Mouse (Mus musculus): Measurements from ENCODE around the gene Nsf. TPM values are rescaled to one million over a fixed set of nuclear protein-coding genes. Genes with fewer than 3 reads are reported as not detected.

The Nsf gene
- polyA plus RNA-seq, 1 experiment from 2014 or later: 45.8 TPM

GRCm38 (mm10) chr11:103864486-103864885 is 89.4 kb downstream of the Nsf start:
- Histone ChIP-seq H3K36me3 (ENCODE audit: control insufficient read depth, insufficient read depth, low read length) (no peaks in the 10 kb centered on the region), H3K4me2 (ENCODE audit: low read depth, low read length) (no peak overlapping the region), H3K9ac (ENCODE audit: low read depth, low read length) (no peak overlapping the region), H3K27me3 (replicated peaks; ENCODE audit: control insufficient read depth, insufficient read depth, low read length) (no peaks in the 10 kb centered on the region), H3K4me3 (ENCODE audit: low read length) (no peak overlapping the region), H3K4me1 (ENCODE audit: control insufficient read depth, insufficient read depth, low read length) (no peaks in the 10 kb centered on the region), H3K27ac (ENCODE audit: low read length) (no peak overlapping the region), H3K9me3 (ENCODE audit: control insufficient read depth, low read length) (no peaks in the 10 kb centered on the region)
- ATAC-seq: no peak
- WGBS: 89% methylated on average over 4 of the region's 4 CpGs

- Histone ChIP-seq H3K4me3 (ENCODE audit: low read length) (no peak overlapping the region), H3K27me3 (replicated peaks; ENCODE audit: control insufficient read depth, insufficient read depth, low read length) (no peaks in the 10 kb centered on the region), H3K27ac (ENCODE audit: low read length) (no peak overlapping the region), H3K9me3 (ENCODE audit: control insufficient read depth, low read length) (no peaks in the 10 kb centered on the region), H3K4me1 (ENCODE audit: control insufficient read depth, insufficient read depth, low read length) (no peaks in the 10 kb centered on the region), H3K36me3 (ENCODE audit: control insufficient read depth, insufficient read depth, low read length) (no peaks in the 10 kb centered on the region), H3K4me2 (ENCODE audit: low read depth, low read length) (no peak overlapping the region), H3K9ac (ENCODE audit: low read depth, low read length) (no peak overlapping the region)
- WGBS: 66% methylated on average over 8 of the region's 8 CpGs
- no peak for ATAC-seq
Observed at GRCm38 (mm10) chr11:103862951-103863350, 90.9 kb downstream of the Nsf start.

DNA sequence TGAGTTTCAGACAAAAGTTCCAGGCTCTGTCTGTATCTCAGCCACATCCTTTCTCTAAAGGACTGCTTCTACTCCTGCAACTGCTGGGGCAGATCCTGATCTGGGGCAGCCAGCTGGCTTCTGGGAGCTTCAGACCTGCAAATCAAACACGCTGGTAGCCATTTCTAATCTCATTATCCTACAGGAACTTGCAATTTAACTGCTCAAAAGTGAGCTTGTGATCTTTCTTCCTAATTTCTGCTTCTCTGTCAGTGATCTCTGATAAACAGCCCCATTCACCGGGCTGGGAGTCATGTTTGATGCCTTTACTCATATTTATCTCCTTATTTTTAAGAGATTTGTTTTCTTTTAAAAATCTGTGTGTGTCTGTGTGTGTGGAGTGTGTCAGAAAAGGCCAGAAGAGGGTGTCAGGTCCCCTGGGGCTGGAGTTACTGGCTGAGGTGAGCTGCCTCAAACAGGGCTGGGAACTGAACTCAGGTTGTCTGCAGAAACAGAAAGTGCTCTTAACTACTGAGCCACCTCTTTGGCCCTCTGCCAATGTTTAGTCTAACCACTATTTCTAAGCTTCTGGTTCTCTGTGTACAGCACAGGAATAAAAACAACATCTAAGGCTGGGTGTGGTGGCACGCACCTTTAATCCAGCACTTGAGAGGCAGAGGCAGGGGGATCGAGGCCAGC is 93.8 kb downstream of the Nsf start:
- 77% methylated on average over 4 of the region's 4 CpGs for WGBS
- ATAC-seq: no peak
- H3K27me3 ChIP-seq (replicated peaks; ENCODE audit: control insufficient read depth, insufficient read depth, low read length): no peaks in the 10 kb centered on the region
- H3K4me3 ChIP-seq (ENCODE audit: low read length): no peak overlapping the region
- no peaks in the 10 kb centered on the region for H3K9me3 ChIP-seq (ENCODE audit: control insufficient read depth, low read length)
- no peak overlapping the region for H3K27ac ChIP-seq (ENCODE audit: low read length)
- H3K4me1 ChIP-seq (ENCODE audit: control insufficient read depth, insufficient read depth, low read length): no peaks in the 10 kb centered on the region
- H3K4me2 ChIP-seq (ENCODE audit: low read depth, low read length): no peak overlapping the region
- no peaks in the 10 kb centered on the region for H3K36me3 ChIP-seq (ENCODE audit: control insufficient read depth, insufficient read depth, low read length)
- H3K9ac ChIP-seq (ENCODE audit: low read depth, low read length): no peak overlapping the region

DNA sequence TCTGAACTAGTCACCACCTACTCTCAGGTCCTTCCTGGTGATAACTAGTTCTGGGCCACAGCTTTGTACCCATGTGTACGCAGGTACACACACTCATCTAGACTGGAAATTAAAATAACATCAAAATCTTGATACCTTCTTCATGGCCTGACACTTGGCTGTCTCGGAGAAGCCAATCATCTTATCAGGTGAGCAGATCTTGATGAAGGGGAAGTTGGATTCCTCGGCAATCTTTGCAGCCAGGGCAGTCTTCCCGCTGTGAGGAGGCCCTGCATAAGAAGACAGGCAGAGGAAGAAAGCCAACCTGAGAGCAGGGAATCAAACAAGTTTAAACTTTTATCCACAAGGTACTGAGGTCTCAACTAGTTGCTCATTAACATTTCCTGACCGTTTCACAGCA is 95.1 kb downstream of the Nsf start:
- 62% methylated on average over 5 of the region's 5 CpGs for WGBS

DNA sequence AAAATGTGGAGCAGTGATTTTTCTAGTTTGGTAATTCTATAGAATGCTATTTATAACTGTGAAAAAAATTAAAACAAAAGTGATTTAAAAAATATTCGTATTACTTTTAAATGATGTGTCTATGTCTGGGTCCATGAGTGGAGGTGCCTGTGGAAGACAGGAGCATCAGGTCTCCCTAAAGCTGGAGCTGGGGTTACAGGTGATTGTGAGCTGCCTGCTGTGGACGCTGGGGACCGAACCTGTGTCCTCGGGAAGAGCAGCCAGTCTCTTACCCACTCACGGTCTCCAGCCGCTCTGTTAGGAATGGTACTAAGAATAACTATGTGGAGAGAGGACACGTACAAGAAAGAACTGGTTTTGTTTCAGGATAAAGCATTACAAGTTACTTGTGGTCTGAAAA is 97.2 kb downstream of the Nsf start:
- Histone ChIP-seq H3K4me1 (ENCODE audit: control insufficient read depth, insufficient read depth, low read length) (no peaks in the 10 kb centered on the region), H3K4me2 (ENCODE audit: low read depth, low read length) (no peak overlapping the region), H3K27me3 (replicated peaks; ENCODE audit: control insufficient read depth, insufficient read depth, low read length) (no peaks in the 10 kb centered on the region), H3K27ac (ENCODE audit: low read length) (no peak overlapping the region), H3K36me3 (ENCODE audit: control insufficient read depth, insufficient read depth, low read length) (no peaks in the 10 kb centered on the region), H3K4me3 (ENCODE audit: low read length) (no peak overlapping the region), H3K9ac (ENCODE audit: low read depth, low read length) (no peak overlapping the region), H3K9me3 (ENCODE audit: control insufficient read depth, low read length) (no peaks in the 10 kb centered on the region)
- WGBS: 94% methylated on average over 7 of the region's 7 CpGs
- no peak for ATAC-seq

More for the DNA sequence above, 95.1 kb downstream of the Nsf start:
- no peak overlapping the region for H3K9ac ChIP-seq (ENCODE audit: low read depth, low read length)
- H3K4me2 ChIP-seq (ENCODE audit: low read depth, low read length): no peak overlapping the region
- no peaks in the 10 kb centered on the region for H3K9me3 ChIP-seq (ENCODE audit: control insufficient read depth, low read length)
- ATAC-seq: no peak
- no peaks in the 10 kb centered on the region for H3K4me1 ChIP-seq (ENCODE audit: control insufficient read depth, insufficient read depth, low read length)
- H3K27ac ChIP-seq (ENCODE audit: low read length): no peak overlapping the region
- H3K27me3 ChIP-seq (replicated peaks; ENCODE audit: control insufficient read depth, insufficient read depth, low read length): no peaks in the 10 kb centered on the region
- H3K36me3 ChIP-seq (ENCODE audit: control insufficient read depth, insufficient read depth, low read length): no peaks in the 10 kb centered on the region
- H3K4me3 ChIP-seq (ENCODE audit: low read length): no peak overlapping the region

DNA sequence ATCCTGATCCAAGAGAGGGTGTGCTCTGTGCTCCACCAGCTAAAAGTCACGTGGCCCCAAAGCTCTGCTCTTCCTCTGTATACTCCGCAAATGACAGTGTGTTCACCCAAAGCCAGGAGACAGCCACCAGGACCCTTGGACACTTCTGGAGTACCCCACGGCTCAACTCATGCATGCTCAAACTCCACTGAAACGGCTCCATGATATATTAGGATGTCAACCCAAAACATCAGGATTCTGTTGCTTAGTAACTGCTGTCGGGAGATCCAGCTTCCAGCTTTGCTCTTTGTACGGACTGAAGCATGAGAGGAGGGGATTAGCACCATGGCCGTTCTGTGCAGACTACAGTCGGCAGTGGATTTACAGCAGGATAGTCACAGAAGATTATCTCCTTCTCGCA is 99.6 kb downstream of the Nsf start:
- Histone ChIP-seq H3K4me1 (ENCODE audit: control insufficient read depth, insufficient read depth, low read length) (no peaks in the 10 kb centered on the region), H3K4me2 (ENCODE audit: low read depth, low read length) (no peak overlapping the region), H3K9me3 (ENCODE audit: control insufficient read depth, low read length) (no peaks in the 10 kb centered on the region), H3K36me3 (ENCODE audit: control insufficient read depth, insufficient read depth, low read length) (no peaks in the 10 kb centered on the region), H3K9ac (ENCODE audit: low read depth, low read length) (no peak overlapping the region), H3K27me3 (replicated peaks; ENCODE audit: control insufficient read depth, insufficient read depth, low read length) (no peaks in the 10 kb centered on the region), H3K27ac (ENCODE audit: low read length) (no peak overlapping the region), H3K4me3 (ENCODE audit: low read length) (no peak overlapping the region)
- WGBS: 57% methylated on average over 9 of the region's 9 CpGs
- no peak for ATAC-seq

DNA sequence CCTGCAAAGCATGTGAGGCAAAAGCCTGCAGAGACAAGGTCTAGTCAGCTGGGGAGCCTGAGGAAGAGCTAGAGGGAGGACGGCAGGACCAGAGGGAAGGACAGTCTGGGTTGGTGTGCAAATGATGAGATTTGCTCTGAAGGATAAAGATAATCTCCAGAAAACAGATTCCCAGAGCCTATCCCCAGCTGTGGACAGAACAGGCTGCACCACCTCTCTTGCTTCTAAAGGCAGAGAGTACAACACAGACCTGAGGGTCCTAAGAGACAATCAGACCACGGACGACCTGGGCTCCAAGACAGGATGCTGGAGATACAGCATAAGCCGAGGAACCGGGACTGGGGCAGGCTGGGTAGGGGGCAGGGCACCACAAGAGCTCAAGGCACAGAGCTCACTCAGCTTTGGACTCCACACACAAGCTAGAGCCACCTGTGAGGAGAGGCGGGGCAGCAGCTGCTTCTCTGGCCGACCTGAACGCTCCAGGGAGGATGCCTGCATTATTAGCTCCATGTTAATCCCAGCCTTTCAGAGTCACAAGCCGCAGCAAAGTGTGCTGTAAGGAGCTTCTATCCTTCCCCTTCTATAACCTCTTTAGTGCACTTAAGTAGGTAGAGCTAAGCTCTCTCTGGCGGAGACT is 100.5 kb downstream of the Nsf start:
- Histone ChIP-seq H3K9ac (ENCODE audit: low read depth, low read length) (no peak overlapping the region), H3K4me1 (ENCODE audit: control insufficient read depth, insufficient read depth, low read length) (no peaks in the 10 kb centered on the region), H3K9me3 (ENCODE audit: control insufficient read depth, low read length) (no peaks in the 10 kb centered on the region), H3K27me3 (replicated peaks; ENCODE audit: control insufficient read depth, insufficient read depth, low read length) (no peaks in the 10 kb centered on the region), H3K4me2 (ENCODE audit: low read depth, low read length) (no peak overlapping the region), H3K4me3 (ENCODE audit: low read length) (no peak overlapping the region), H3K36me3 (ENCODE audit: control insufficient read depth, insufficient read depth, low read length) (no peaks in the 10 kb centered on the region), H3K27ac (ENCODE audit: low read length) (no peak overlapping the region)
- no peak for ATAC-seq
- whole genome bisulfite sequencing: 49% methylated on average over 10 of the region's 10 CpGs

DNA sequence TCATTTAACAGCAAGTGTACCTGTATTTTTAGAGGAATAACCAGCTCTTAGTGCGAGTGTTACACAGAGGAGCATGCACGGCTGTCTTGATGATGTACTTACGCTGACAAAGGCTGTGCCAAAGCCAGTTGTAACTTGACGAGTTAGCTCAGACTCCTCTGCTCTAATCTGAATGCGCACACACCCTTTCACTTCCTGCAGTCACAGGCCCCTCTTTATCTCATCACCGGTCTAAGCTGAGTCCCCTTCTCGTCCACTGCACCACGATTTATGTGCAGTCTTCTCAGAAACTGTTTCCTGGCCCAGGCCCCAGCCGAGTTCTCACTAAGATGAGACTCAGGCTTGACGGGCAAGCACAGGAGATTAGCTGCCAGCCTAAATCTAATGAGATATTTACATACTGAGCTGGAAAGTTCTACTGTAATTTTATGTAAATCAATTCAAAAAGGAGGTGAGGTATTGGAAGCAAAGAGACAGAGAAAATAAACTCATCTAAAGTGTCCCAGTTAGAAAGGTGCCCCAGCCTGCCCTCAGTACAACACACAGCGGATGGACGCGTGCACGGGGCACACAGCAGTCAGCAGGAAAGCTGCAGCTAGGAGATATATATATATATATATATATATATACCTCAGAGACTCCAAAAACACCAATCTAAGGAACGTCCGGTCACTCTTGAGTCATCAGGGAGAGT is 101.1 kb downstream of the Nsf start:
- Histone ChIP-seq H3K9me3 (ENCODE audit: control insufficient read depth, low read length) (no peaks in the 10 kb centered on the region), H3K36me3 (ENCODE audit: control insufficient read depth, insufficient read depth, low read length) (no peaks in the 10 kb centered on the region), H3K4me2 (ENCODE audit: low read depth, low read length) (no peak overlapping the region), H3K4me3 (ENCODE audit: low read length) (no peak overlapping the region), H3K27ac (ENCODE audit: low read length) (no peak overlapping the region), H3K27me3 (replicated peaks; ENCODE audit: control insufficient read depth, insufficient read depth, low read length) (no peaks in the 10 kb centered on the region), H3K9ac (ENCODE audit: low read depth, low read length) (no peak overlapping the region), H3K4me1 (ENCODE audit: control insufficient read depth, insufficient read depth, low read length) (no peaks in the 10 kb centered on the region)
- WGBS: 63% methylated on average over 16 of the region's 16 CpGs
- no peak for ATAC-seq

DNA sequence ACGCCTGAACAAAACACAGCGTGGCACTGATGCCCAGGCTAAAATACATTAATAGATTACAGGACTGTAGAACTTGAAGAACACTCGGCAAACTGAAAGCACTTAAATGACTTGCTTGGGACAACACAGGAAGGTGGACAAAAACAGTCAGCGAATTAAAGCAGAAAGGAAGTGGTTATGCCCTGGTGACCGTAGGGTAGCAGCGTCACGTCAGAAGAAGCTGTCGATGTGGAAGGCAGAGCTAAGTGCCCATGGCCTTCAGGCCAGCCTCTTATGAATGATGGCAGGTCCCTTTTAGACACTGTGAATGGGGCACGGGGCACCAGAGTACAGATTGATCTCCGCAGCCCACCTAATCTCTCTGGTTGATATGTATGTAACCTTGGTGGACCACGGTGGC is 105.6 kb downstream of the Nsf start:
- Histone ChIP-seq H3K4me2 (ENCODE audit: low read depth, low read length) (no peak overlapping the region), H3K36me3 (ENCODE audit: control insufficient read depth, insufficient read depth, low read length) (no peaks in the 10 kb centered on the region), H3K27ac (ENCODE audit: low read length) (no peak overlapping the region), H3K27me3 (replicated peaks; ENCODE audit: control insufficient read depth, insufficient read depth, low read length) (no peaks in the 10 kb centered on the region), H3K9ac (ENCODE audit: low read depth, low read length) (no peak overlapping the region), H3K4me1 (ENCODE audit: control insufficient read depth, insufficient read depth, low read length) (no peaks in the 10 kb centered on the region), H3K9me3 (ENCODE audit: control insufficient read depth, low read length) (no peaks in the 10 kb centered on the region), H3K4me3 (ENCODE audit: low read length) (no peak overlapping the region)
- 87% methylated on average over 11 of the region's 11 CpGs for WGBS
- no peak for ATAC-seq
